Mouse (Mus musculus) stomach, embryonic 14.5 days (tissue): ENCODE measurements around the gene Klhdc8a. TPM values are rescaled to one million over a fixed set of nuclear protein-coding genes. Genes with fewer than 3 reads are reported as not detected.

Experiments used
- ATAC-seq: fragments of 200-750 bp; cut with Nextera tagmentation; 2 replicates; pipeline ENCODE4 v1.8.0; 2017; ENCODE audit warnings: low read depth, moderate TSS enrichment; ENCODE audit not compliant: insufficient number of reproducible peaks, insufficient read depth, low FRiP score
- H3K27ac ChIP-seq: fragments of 300-500 bp; sonication (generic); 2 replicates; pipeline ENCODE4 v1.5.1; 2014; ENCODE audit warnings: mild to moderate bottlenecking, low read length, moderate library complexity, mixed read lengths
- H3K27me3 ChIP-seq: fragments of 300-500 bp; sonication (generic); 2 replicates; pipeline ENCODE4 v1.6.1; 2014; ENCODE audit warnings: low read length, control low read depth, mixed read lengths; ENCODE audit not compliant: control insufficient read depth, insufficient read depth
- H3K36me3 ChIP-seq: fragments of 300-500 bp; sonication (generic); 2 replicates; pipeline ENCODE4 v1.6.1; 2014; ENCODE audit warnings: mild to moderate bottlenecking, control low read depth, low read length, moderate library complexity, mixed read lengths; ENCODE audit not compliant: control insufficient read depth, insufficient read depth
- H3K4me1 ChIP-seq: fragments of 300-500 bp; sonication (generic); 2 replicates; pipeline ENCODE4 v1.6.1; 2014; ENCODE audit warnings: low read length, control low read depth, mixed read lengths; ENCODE audit not compliant: control insufficient read depth, insufficient read depth
- H3K4me2 ChIP-seq: fragments of 300-500 bp; sonication (generic); replicated peaks from 2 replicates; pipeline ENCODE4 v1.6.1; 2014; ENCODE audit warnings: low read depth, low read length, control low read depth
- H3K4me3 ChIP-seq: fragments of 300-500 bp; sonication (generic); 2 replicates; pipeline ENCODE4 v1.5.1; 2014; ENCODE audit warnings: low read depth, low read length, control low read depth
- H3K9ac ChIP-seq: fragments of 300-500 bp; sonication (generic); replicated peaks from 2 replicates; pipeline ENCODE4 v1.6.1; 2014; ENCODE audit warnings: low read depth, mild to moderate bottlenecking, control low read depth, low read length, moderate library complexity, mixed read lengths
- H3K9me3 ChIP-seq: fragments of 300-500 bp; sonication (generic); 2 replicates; pipeline ENCODE4 v1.6.1; 2016; ENCODE audit warnings: low read depth, low read length, control low read depth; ENCODE audit not compliant: control insufficient read depth
- WGBS: fragments of 180-500 bp; shearing (Covaris S2); extraction: QIAGEN DNeasy Blood & Tissue Kit; methylation state at CpG from one replicate; pipeline ENCODE4 v1.1.7; 2014; 5-methylcytosine and 5-hydroxymethylcytosine counted together
- polyA plus RNA-seq: library from polyadenylated mRNA; unstranded; fragments of >200 nt; fragmentation: Nextera tagmentation; extraction: Ambion mirVana; gene quantifications from 2 replicates; pipeline ENCODE4 v1.2.1, GENCODE M21; 2014

Klhdc8a gene
- polyA plus RNA-seq, 1 experiment from 2014 or later: not detected

- no peaks in the 10 kb centered on the region for H3K36me3 ChIP-seq
- H3K4me1 ChIP-seq: no peaks in the 10 kb centered on the region
- no peak overlapping the region for H3K4me3 ChIP-seq
- H3K4me2 ChIP-seq: no peak overlapping the region
- no peak overlapping the region for H3K9ac ChIP-seq
- WGBS: 76% methylated on average over 2 of the region's 2 CpGs
- no peaks in the 10 kb centered on the region for H3K9me3 ChIP-seq
- H3K27me3 ChIP-seq: no peaks in the 10 kb centered on the region
- no peak for ATAC-seq
- H3K27ac ChIP-seq: no peak overlapping the region
Measured at GRCm38 (mm10) chr1:132282177-132282536, 16.3 kb upstream of the Klhdc8a start.

GRCm38 (mm10) chr1:132283018-132283417 is 15.4 kb upstream of the Klhdc8a start:
- no peaks in the 10 kb centered on the region for H3K27me3 ChIP-seq
- no peak for ATAC-seq
- H3K27ac ChIP-seq: no peak overlapping the region
- no peak overlapping the region for H3K9ac ChIP-seq
- H3K4me3 ChIP-seq: no peak overlapping the region
- H3K9me3 ChIP-seq: no peaks in the 10 kb centered on the region
- 78% methylated on average over 13 of the region's 13 CpGs for WGBS
- no peaks in the 10 kb centered on the region for H3K4me1 ChIP-seq
- no peaks in the 10 kb centered on the region for H3K36me3 ChIP-seq
- H3K4me2 ChIP-seq: no peak overlapping the region

- H3K4me2 ChIP-seq: no peak overlapping the region
- H3K27me3 ChIP-seq: no peaks in the 10 kb centered on the region
- no peaks in the 10 kb centered on the region for H3K4me1 ChIP-seq
- WGBS: 63% methylated on average over 1 of the region's 1 CpGs
- H3K27ac ChIP-seq: no peak overlapping the region
- H3K9me3 ChIP-seq: no peaks in the 10 kb centered on the region
- no peaks in the 10 kb centered on the region for H3K36me3 ChIP-seq
- no peak for ATAC-seq
- H3K4me3 ChIP-seq: no peak overlapping the region
- H3K9ac ChIP-seq: no peak overlapping the region
Measured at GRCm38 (mm10) chr1:132286735-132287134, 11.7 kb upstream of the Klhdc8a start.

- WGBS: 87% methylated on average over 2 of the region's 2 CpGs
- Histone ChIP-seq H3K9me3 (no peaks in the 10 kb centered on the region), H3K27me3 (no peaks in the 10 kb centered on the region), H3K4me2 (no peak overlapping the region), H3K9ac (no peak overlapping the region), H3K4me3 (no peak overlapping the region), H3K27ac (no peak overlapping the region), H3K4me1 (peaks cover 3% of the 10 kb centered on the region), H3K36me3 (no peaks in the 10 kb centered on the region)
- no peak for ATAC-seq
Measured at GRCm38 (mm10) chr1:132287445-132287844, 11.0 kb upstream of the Klhdc8a start.

GRCm38 (mm10) chr1:132287991-132288451 is 10.4 kb upstream of the Klhdc8a start:
- H3K4me2 ChIP-seq: no peak overlapping the region
- H3K27me3 ChIP-seq: no peaks in the 10 kb centered on the region
- no peaks in the 10 kb centered on the region for H3K9me3 ChIP-seq
- no peak overlapping the region for H3K4me3 ChIP-seq
- H3K9ac ChIP-seq: no peak overlapping the region
- H3K36me3 ChIP-seq: no peaks in the 10 kb centered on the region
- H3K4me1 ChIP-seq: peaks cover 4% of the 10 kb centered on the region
- 25% methylated on average over 11 of the region's 11 CpGs for WGBS
- no peak overlapping the region for H3K27ac ChIP-seq
- ATAC-seq: no peak

GRCm38 (mm10) chr1:132289965-132290364 is 8.5 kb upstream of the Klhdc8a start:
- ATAC-seq: no peak
- Histone ChIP-seq H3K9ac (no peak overlapping the region), H3K27ac (no peak overlapping the region), H3K4me1 (peaks cover 4% of the 10 kb centered on the region), H3K36me3 (no peaks in the 10 kb centered on the region), H3K27me3 (no peaks in the 10 kb centered on the region), H3K4me3 (no peak overlapping the region), H3K4me2 (no peak overlapping the region), H3K9me3 (no peaks in the 10 kb centered on the region)
- 77% methylated on average over 6 of the region's 6 CpGs for WGBS

GRCm38 (mm10) chr1:132290921-132291675 is 7.3 kb upstream of the Klhdc8a start:
- no peak overlapping the region for H3K27ac ChIP-seq

GRCm38 (mm10) chr1:132291706-132292105 is 6.7 kb upstream of the Klhdc8a start:
- Histone ChIP-seq H3K9me3 (no peaks in the 10 kb centered on the region), H3K27ac (no peak overlapping the region), H3K4me3 (no peak overlapping the region), H3K4me1 (peaks cover 4% of the 10 kb centered on the region), H3K9ac (no peak overlapping the region), H3K36me3 (no peaks in the 10 kb centered on the region), H3K4me2 (no peak overlapping the region), H3K27me3 (peaks cover under 1% of the 10 kb centered on the region; the same call in 1 of the 2 replicates)
- no peak for ATAC-seq
- WGBS: 39% methylated on average over 4 of the region's 4 CpGs

More at GRCm38 (mm10) chr1:132290921-132291675, 7.3 kb upstream of the Klhdc8a start:
- WGBS: 53% methylated on average over 11 of the region's 11 CpGs
- Histone ChIP-seq H3K9ac (no peak overlapping the region), H3K4me1 (peaks cover 4% of the 10 kb centered on the region), H3K4me2 (no peak overlapping the region), H3K36me3 (no peaks in the 10 kb centered on the region), H3K4me3 (no peak overlapping the region), H3K27me3 (no peaks in the 10 kb centered on the region), H3K9me3 (no peaks in the 10 kb centered on the region)
- no peak for ATAC-seq
